Mouse (Mus musculus): ENCODE measurements at regions not wholly inside any gene's neighbourhood (a gene's known extent, or its start where the extent isn't known, plus 50 kb on each side); places are given as distances from the start of the nearest gene placed in this dataset.

- TF ChIP-seq CTCF (IDR thresholded peaks at IDR 0.05; ENCODE audit: extremely low read depth, insufficient read length, insufficient replicate concordance, low read depth, low read length) (no peak), POLR2A (IDR thresholded peaks at IDR 0.05; ENCODE audit: low read depth, low read length) (no peak)
These were observed 360.4 kb downstream of the Fut8 start for GRCm38 (mm10) chr12:77598334-77598715.

Data from small intestine, adult 2 months (tissue).